Mouse (Mus musculus) CH12.LX (cell line): ENCODE results near the gene Erbb4. TPM values are rescaled to one million over a fixed set of nuclear protein-coding genes. Genes with fewer than 3 reads are reported as not detected.

Source experiments
- DNase-seq: peaks from one replicate; pipeline ENCODE4 v3.0.0-alpha.2; 2013; ENCODE audit errors: extremely low read depth
- H3K27ac ChIP-seq: 2 replicates; pipeline ENCODE4 v1.5.1; 2012; ENCODE audit warnings: low read depth, mild to moderate bottlenecking, control low read depth, moderate library complexity; ENCODE audit not compliant: insufficient read depth
- H3K27me3 ChIP-seq: replicated peaks from 2 replicates; pipeline ENCODE3; 2012; ENCODE audit warnings: inconsistent platforms
- H3K36me3 ChIP-seq, 2 experiments: replicated peaks in 1 of 2; 2 replicates each; pipeline versions ENCODE3 to v1.6.1; 2012; ENCODE audit warnings: inconsistent platforms in 1 of 2, low read length in 1 of 2, mild to moderate bottlenecking in 1 of 2, mixed read lengths in 1 of 2, moderate library complexity in 1 of 2; ENCODE audit not compliant: control insufficient read depth in 1 of 2, insufficient read depth in 1 of 2
- H3K4me1 ChIP-seq, 2 experiments: 2 replicates each; pipeline ENCODE4 v1.6.1; 2012; ENCODE audit warnings: inconsistent platforms in 1 of 2, moderate library complexity in 1 of 2; ENCODE audit not compliant: insufficient read depth in 2 of 2, control insufficient read depth in 1 of 2
- H3K4me2 ChIP-seq: 2 replicates; pipeline ENCODE4 v1.6.1; 2012; ENCODE audit warnings: low read depth, mild to moderate bottlenecking, control low read depth; ENCODE audit not compliant: poor library complexity, insufficient read depth, severe bottlenecking
- H3K4me3 ChIP-seq, 3 experiments: fragments of 150-350 bp in 1 of 3; sonication (generic) in 1 of 3; replicated peaks in 1 of 3; 2 replicates each; pipeline versions ENCODE3 to v1.5.1; 2011 to 2012; ENCODE audit warnings: low read depth in 2 of 3, low read length in 2 of 3, mild to moderate bottlenecking in 2 of 3, moderate library complexity in 2 of 3, control low read depth in 1 of 3, improper control_type of control experiment in 1 of 3, inconsistent platforms in 1 of 3, mixed read lengths in 1 of 3; ENCODE audit not compliant: poor library complexity in 1 of 3
- H3K79me2 ChIP-seq: replicated peaks from 2 replicates; pipeline ENCODE4 v1.6.1; 2012; ENCODE audit warnings: mild to moderate bottlenecking, moderate library complexity; ENCODE audit not compliant: control insufficient read depth, poor library complexity, insufficient read depth, severe bottlenecking; ENCODE audit errors: extremely low read depth
- H3K9ac ChIP-seq: 2 replicates; pipeline ENCODE4 v1.6.1; 2012; ENCODE audit warnings: low read depth, mild to moderate bottlenecking, control low read depth, moderate library complexity; ENCODE audit not compliant: insufficient read depth
- H3K9me3 ChIP-seq: replicated peaks from 2 replicates; pipeline ENCODE3; 2012; ENCODE audit warnings: low read length, inconsistent platforms, mixed read lengths
- BHLHE40 ChIP-seq: IDR thresholded peaks from 2 replicates; pipeline ENCODE4 v1.6.1; 2011; ENCODE audit warnings: mild to moderate bottlenecking, low read depth, low read length, improper control_type of control experiment
- CHD1 ChIP-seq: IDR thresholded peaks from 2 replicates; pipeline ENCODE4 v1.6.1; 2012; ENCODE audit warnings: low read depth, low read length, improper control_type of control experiment, inconsistent platforms
- CTCF ChIP-seq, 2 experiments: IDR thresholded peaks in 1 of 2; conservative IDR thresholded peaks in 1 of 2; 2 replicates each; pipeline ENCODE4 v1.5.1; 2011 to 2012; ENCODE audit warnings: low read depth in 2 of 2, low read length in 2 of 2, improper control_type of control experiment in 1 of 2, inconsistent platforms in 1 of 2, mild to moderate bottlenecking in 1 of 2, moderate library complexity in 1 of 2
- E2F4 ChIP-seq: IDR thresholded peaks from 2 replicates; pipeline ENCODE4 v1.6.1; 2011; ENCODE audit warnings: low read depth, low read length, improper control_type of control experiment; ENCODE audit not compliant: insufficient replicate concordance
- ELF1 ChIP-seq: IDR thresholded peaks from 2 replicates; pipeline ENCODE4 v1.6.1; 2014; ENCODE audit warnings: low read depth, mild to moderate bottlenecking, inconsistent platforms, low read length, improper control_type of control experiment
- ETS1 ChIP-seq: conservative IDR thresholded peaks from 2 replicates; pipeline ENCODE4 v1.6.1; 2012; ENCODE audit warnings: low read depth, mild to moderate bottlenecking, inconsistent platforms, low read length, improper control_type of control experiment, moderate library complexity
- HCFC1 ChIP-seq: IDR thresholded peaks from 2 replicates; pipeline ENCODE4 v1.6.1; 2012; ENCODE audit warnings: low read depth, mild to moderate bottlenecking, inconsistent platforms, low read length, improper control_type of control experiment
- IRF4 ChIP-seq: IDR thresholded peaks from 2 replicates; pipeline ENCODE4 v1.6.1; 2014; ENCODE audit warnings: low read depth, mild to moderate bottlenecking, inconsistent platforms, low read length, improper control_type of control experiment
- JUN ChIP-seq: IDR thresholded peaks from 2 replicates; pipeline ENCODE4 v1.6.1; 2011; ENCODE audit warnings: low read depth, mild to moderate bottlenecking, low read length, improper control_type of control experiment, moderate library complexity; ENCODE audit not compliant: insufficient read depth
- MAX ChIP-seq: IDR thresholded peaks from 2 replicates; pipeline ENCODE4 v1.6.1; 2011; ENCODE audit warnings: low read length, improper control_type of control experiment
- MEF2A ChIP-seq: IDR thresholded peaks from 2 replicates; pipeline ENCODE4 v1.6.1; 2014; ENCODE audit warnings: low read depth, mild to moderate bottlenecking, inconsistent platforms, low read length, improper control_type of control experiment, borderline replicate concordance
- MXI1 ChIP-seq: IDR thresholded peaks from 2 replicates; pipeline ENCODE4 v1.6.1; 2011; ENCODE audit warnings: mild to moderate bottlenecking, low read depth, low read length, improper control_type of control experiment
- NRF1 ChIP-seq: IDR thresholded peaks from 2 replicates; pipeline ENCODE4 v1.6.1; 2014; ENCODE audit warnings: low read depth, mild to moderate bottlenecking, inconsistent platforms, low read length, improper control_type of control experiment, moderate library complexity
- PAX5 ChIP-seq: IDR thresholded peaks from 2 replicates; pipeline ENCODE4 v1.6.1; 2012; ENCODE audit warnings: low read length, inconsistent platforms, mixed read lengths
- POLR2A ChIP-seq: IDR thresholded peaks from 2 replicates; pipeline ENCODE4 v1.6.1; 2011; ENCODE audit warnings: low read depth, mild to moderate bottlenecking, improper control_type of control experiment, low read length
- POLR2AphosphoS2 ChIP-seq: IDR thresholded peaks from 2 replicates; pipeline ENCODE4 v1.6.1; 2011; ENCODE audit warnings: low read depth, low read length, improper control_type of control experiment
- RAD21 ChIP-seq: IDR thresholded peaks from 2 replicates; pipeline ENCODE4 v1.6.1; 2011; ENCODE audit warnings: low read depth, mild to moderate bottlenecking, low read length, improper control_type of control experiment, moderate library complexity
- SIN3A ChIP-seq: IDR thresholded peaks from 2 replicates; pipeline ENCODE4 v1.6.1; 2012; ENCODE audit warnings: low read length, improper control_type of control experiment, inconsistent platforms
- SMC3 ChIP-seq: IDR thresholded peaks from 2 replicates; pipeline ENCODE4 v1.6.1; 2011; ENCODE audit warnings: low read depth, low read length, improper control_type of control experiment
- TBP ChIP-seq: conservative IDR thresholded peaks from 2 replicates; pipeline ENCODE4 v1.6.1; 2011; ENCODE audit warnings: low read depth, low read length, improper control_type of control experiment
- TCF12 ChIP-seq: IDR thresholded peaks from 2 replicates; pipeline ENCODE4 v1.6.1; 2014; ENCODE audit warnings: low read depth, mild to moderate bottlenecking, inconsistent platforms, low read length, improper control_type of control experiment
- UBTF ChIP-seq: IDR thresholded peaks from 2 replicates; pipeline ENCODE4 v1.6.1; 2012; ENCODE audit warnings: low read depth, mild to moderate bottlenecking, inconsistent platforms, low read length, improper control_type of control experiment, moderate library complexity
- USF1 ChIP-seq: IDR thresholded peaks from 2 replicates; pipeline ENCODE4 v1.6.1; 2014; ENCODE audit warnings: low read depth, mild to moderate bottlenecking, inconsistent platforms, low read length, improper control_type of control experiment
- USF2 ChIP-seq: conservative IDR thresholded peaks from 2 replicates; pipeline ENCODE4 v1.6.1; 2011; ENCODE audit warnings: low read depth, low read length, improper control_type of control experiment
- ZC3H11A ChIP-seq: IDR thresholded peaks from 2 replicates; pipeline ENCODE4 v1.6.1; 2012; ENCODE audit warnings: low read depth, mild to moderate bottlenecking, inconsistent platforms, low read length, improper control_type of control experiment
- dilution Hi-C: fragments of 300-500 bp; cut with MboI; formaldehyde crosslinking; loops from 2 replicates; pipeline ENCODE4 v1.14.3; 2020; ENCODE audit warnings: low sequenced_read_pairs; ENCODE audit not compliant: extremely low pct_unique_long_range_greater_than_20kb, extremely low pct_ligation_motif_present
- in situ Hi-C: fragments of 300-500 bp; cut with MboI; formaldehyde crosslinking; loops from 3 replicates; pipeline ENCODE4 v1.14.3; 2019; ENCODE audit warnings: low sequenced_read_pairs, low pct_ligation_motif_present, low pct_unique_long_range_greater_than_20kb, mixed read lengths
- polyA plus RNA-seq: library from polyadenylated mRNA; unstranded; fragments of >175 nt; gene quantifications from 2 replicates; pipeline ENCODE4 v1.2.1, GENCODE M21; 2012; ENCODE audit warnings: low read depth; ENCODE audit not compliant: insufficient read length
- total RNA-seq, 2 experiments: library from RNA; depleted of rRNA; stranded (reverse); fragments of 300-350 nt in 1 of 2; fragments of >200 nt in 1 of 2; gene quantifications; 2 replicates each; pipeline ENCODE4 v1.2.3; 2012 to 2014

Gene Erbb4
- total and polyA plus RNA-seq, 3 experiments: not detected

- no peak overlapping the region for H3K27ac ChIP-seq
- H3K4me3 ChIP-seq: no peak overlapping the region
- in situ Hi-C loops (no loop called here), dilution Hi-C loops (no loop called here)
- no peak overlapping the region for H3K4me2 ChIP-seq
- peaks cover 19% of the 10 kb centered on the region for H3K9me3 ChIP-seq
- no peaks in the 10 kb centered on the region for H3K4me1 ChIP-seq
- no peaks in the 10 kb centered on the region for H3K79me2 ChIP-seq
- no peaks in the 10 kb centered on the region for H3K27me3 ChIP-seq
- DNase-seq: no peak
- no peaks in the 10 kb centered on the region for H3K36me3 ChIP-seq
- H3K9ac ChIP-seq: no peak overlapping the region
- TF ChIP-seq SIN3A (no peak), PAX5 (no peak), RAD21 (no peak), NRF1 (no peak), ETS1 (no peak), JUN (no peak), UBTF (no peak), ELF1 (no peak), CHD1 (no peak), SMC3 (no peak), USF1 (no peak), CTCF (conservative IDR thresholded peaks at IDR 0.05 in 1 of 2, IDR thresholded peaks at IDR 0.05 in 1 of 2; ENCODE audit: low read depth in 2 of 2, low read length in 2 of 2) (no peak), BHLHE40 (no peak), MXI1 (no peak), TCF12 (no peak), POLR2AphosphoS2 (no peak), HCFC1 (no peak), MAX (no peak)
Measured at GRCm38 (mm10) chr1:68020020-68020419, 1087.8 kb downstream of the Erbb4 start.

- no peak overlapping the region for H3K9ac ChIP-seq
- no peak for DNase-seq
- no peaks in the 10 kb centered on the region for H3K36me3 ChIP-seq
- no peak overlapping the region for H3K4me3 ChIP-seq
- no peaks in the 10 kb centered on the region for H3K79me2 ChIP-seq
- no peaks in the 10 kb centered on the region for H3K27me3 ChIP-seq
- H3K27ac ChIP-seq: no peak overlapping the region
- H3K4me1 ChIP-seq: no peaks in the 10 kb centered on the region
- in situ Hi-C loops: no loop called here
- H3K9me3 ChIP-seq: peaks cover 17% of the 10 kb centered on the region
- H3K4me2 ChIP-seq: no peak overlapping the region
- dilution Hi-C loops: no loop called here
- TF ChIP-seq JUN (no peak), MXI1 (no peak), ELF1 (no peak), ETS1 (no peak), USF2 (no peak), POLR2A (no peak), TBP (no peak), ZC3H11A (no peak), CTCF (conservative IDR thresholded peaks at IDR 0.05 in 1 of 2, IDR thresholded peaks at IDR 0.05 in 1 of 2; ENCODE audit: low read depth in 2 of 2, low read length in 2 of 2) (no peak), MEF2A (no peak), SIN3A (no peak), RAD21 (no peak), TCF12 (no peak), IRF4 (no peak), E2F4 (no peak), POLR2AphosphoS2 (no peak), NRF1 (no peak), HCFC1 (no peak), CHD1 (no peak)
Measured at GRCm38 (mm10) chr1:68019618-68020017, 1088.2 kb downstream of the Erbb4 start.
